Mouse (Mus musculus) midbrain, embryonic 10.5 days (tissue): ENCODE results near the gene Lrba. TPM values are rescaled to one million over a fixed set of nuclear protein-coding genes. Genes with fewer than 3 reads are reported as not detected.
A peak's percentile ranks its signal among the peaks of the same experiment; 100 is the strongest.

Experiments used
- DNase-seq: peaks from one replicate; pipeline ENCODE4 v3.0.0-alpha.2; 2017; ENCODE audit warnings: low spot score
- H3K27ac ChIP-seq: fragments of 300-500 bp; sonication (generic); replicated peaks from 2 replicates; pipeline ENCODE4 v1.5.1; 2016; ENCODE audit warnings: mild to moderate bottlenecking
- H3K27me3 ChIP-seq: fragments of 300-500 bp; sonication (generic); 2 replicates; pipeline ENCODE4 v1.6.1; 2016; ENCODE audit warnings: low read depth, mild to moderate bottlenecking; ENCODE audit not compliant: poor library complexity, severe bottlenecking
- H3K36me3 ChIP-seq: fragments of 300-500 bp; sonication (generic); 2 replicates; pipeline ENCODE4 v1.6.1; 2016; ENCODE audit warnings: mild to moderate bottlenecking, moderate library complexity
- H3K4me1 ChIP-seq: fragments of 300-500 bp; sonication (generic); 2 replicates; pipeline ENCODE4 v1.6.1; 2016
- H3K4me3 ChIP-seq: fragments of 300-500 bp; sonication (generic); 2 replicates; pipeline ENCODE4 v1.5.1; 2016; ENCODE audit warnings: mild to moderate bottlenecking, moderate library complexity
- H3K9me3 ChIP-seq: fragments of 300-500 bp; sonication (generic); replicated peaks from 2 replicates; pipeline ENCODE4 v1.6.1; 2016; ENCODE audit warnings: mild to moderate bottlenecking
- WGBS: fragments of 180-500 bp; shearing (Covaris S2); methylation state at CpG from one replicate; pipeline ENCODE4 v1.1.7; 2016; 5-methylcytosine and 5-hydroxymethylcytosine counted together
- polyA plus RNA-seq: library from polyadenylated mRNA; unstranded; fragments of >200 nt; fragmentation: Nextera tagmentation; extraction: Ambion mirVana; gene quantifications from 2 replicates; pipeline ENCODE4 v1.2.1, GENCODE M21; 2016

The Lrba gene
- polyA plus RNA-seq, 1 experiment from 2014 or later, result 3.6 TPM

DNA sequence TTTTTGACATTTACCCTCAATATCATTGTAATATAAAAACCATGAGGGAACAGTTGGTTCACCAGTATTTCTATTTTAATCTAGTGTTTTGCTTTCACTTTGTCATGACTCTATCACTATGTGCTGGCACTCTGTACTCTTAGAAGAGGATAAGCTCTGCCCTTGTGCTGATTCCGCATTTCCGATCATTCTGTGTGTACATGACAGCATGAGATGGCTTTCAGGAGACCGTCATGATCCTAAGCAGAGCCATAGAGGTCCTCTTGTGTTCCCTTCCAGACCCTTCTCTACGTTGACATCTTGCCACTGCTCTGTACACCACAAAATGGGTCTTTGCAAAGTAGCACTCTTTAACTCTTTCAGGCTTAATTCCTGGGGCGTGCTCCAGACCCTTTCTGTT is 411.0 kb downstream of the Lrba start:
- 81% methylated on average over 5 of the region's 5 CpGs for WGBS
- no peak overlapping the region for H3K4me3 ChIP-seq
- no peaks in the 10 kb centered on the region for H3K27me3 ChIP-seq
- no peak for DNase-seq
- H3K27ac ChIP-seq, result peak overlapping the region; percentile 49; the same call in 1 of the 2 replicates
- no peaks in the 10 kb centered on the region for H3K36me3 ChIP-seq
- no peaks in the 10 kb centered on the region; the same call in 1 of the 2 replicates for H3K4me1 ChIP-seq
- no peaks in the 10 kb centered on the region for H3K9me3 ChIP-seq

DNA sequence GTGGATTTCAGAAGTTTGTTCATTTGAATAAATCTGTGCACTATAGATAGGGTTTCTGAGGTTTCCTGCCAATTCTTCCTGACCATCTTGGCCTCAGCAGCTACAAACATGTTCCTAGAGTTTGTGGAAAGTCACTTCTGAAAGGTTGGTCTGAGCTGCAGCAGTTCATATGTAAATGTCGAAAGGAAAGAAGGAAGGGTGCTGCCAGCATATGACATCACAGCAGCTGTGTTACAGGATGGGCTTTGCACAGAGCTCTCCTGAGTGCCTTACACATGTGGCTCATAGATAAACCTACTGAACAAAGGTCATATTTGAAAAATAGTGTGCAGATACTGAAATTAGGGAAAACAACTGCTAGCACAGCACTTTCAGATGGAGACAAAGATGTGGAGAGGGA is 411.5 kb downstream of the Lrba start:
- 55% methylated on average over 1 of the region's 1 CpGs for WGBS
- H3K27me3 ChIP-seq, result no peaks in the 10 kb centered on the region
- H3K27ac ChIP-seq, result no peak overlapping the region
- no peak overlapping the region for H3K4me3 ChIP-seq
- H3K4me1 ChIP-seq, result no peaks in the 10 kb centered on the region; the same call in 1 of the 2 replicates
- no peak for DNase-seq
- H3K9me3 ChIP-seq, result no peaks in the 10 kb centered on the region
- no peaks in the 10 kb centered on the region for H3K36me3 ChIP-seq

DNA sequence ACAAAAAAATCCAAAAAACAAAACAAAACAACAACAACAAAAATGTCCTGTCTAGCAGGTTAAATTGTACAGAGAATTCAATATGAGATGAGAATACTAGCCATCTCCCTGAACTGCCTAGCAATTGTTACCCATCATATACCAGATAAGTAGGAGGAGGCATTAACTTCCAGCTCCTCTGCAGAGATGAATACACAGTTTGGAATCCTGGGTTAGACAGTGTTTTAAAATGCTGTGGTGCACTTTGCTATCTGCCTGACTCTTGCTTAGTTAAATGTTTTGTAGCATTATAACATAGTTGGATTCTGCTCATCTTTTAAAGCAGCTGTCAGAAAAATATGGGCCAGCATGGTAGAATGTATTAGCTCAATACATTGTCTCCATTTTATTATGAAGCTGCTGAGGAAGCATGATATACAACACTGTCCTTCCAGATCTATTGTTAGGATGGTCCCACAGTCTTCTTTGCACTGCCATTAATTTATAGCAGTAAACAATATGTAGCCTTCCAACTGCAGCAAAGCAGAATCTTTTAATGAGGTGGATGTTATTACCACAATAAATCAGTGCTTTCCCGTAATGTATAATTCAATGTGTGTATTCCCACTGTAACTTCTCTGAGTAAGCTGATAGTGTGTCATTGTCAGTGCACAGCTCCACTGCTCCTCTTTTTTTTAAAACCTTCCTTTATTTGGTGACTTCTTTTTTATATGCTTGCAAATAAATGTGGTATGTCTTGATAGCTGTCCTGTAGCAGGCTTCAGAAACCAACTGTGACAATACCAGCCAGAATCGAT is 414.3 kb downstream of the Lrba start:
- Histone ChIP-seq H3K27me3 (no peaks in the 10 kb centered on the region), H3K27ac (no peak overlapping the region), H3K36me3 (no peaks in the 10 kb centered on the region), H3K4me1 (no peaks in the 10 kb centered on the region; the same call in 1 of the 2 replicates), H3K9me3 (no peaks in the 10 kb centered on the region), H3K4me3 (no peak overlapping the region)
- WGBS, result 95% methylated on average over 2 of the region's 2 CpGs
- no peak for DNase-seq

DNA sequence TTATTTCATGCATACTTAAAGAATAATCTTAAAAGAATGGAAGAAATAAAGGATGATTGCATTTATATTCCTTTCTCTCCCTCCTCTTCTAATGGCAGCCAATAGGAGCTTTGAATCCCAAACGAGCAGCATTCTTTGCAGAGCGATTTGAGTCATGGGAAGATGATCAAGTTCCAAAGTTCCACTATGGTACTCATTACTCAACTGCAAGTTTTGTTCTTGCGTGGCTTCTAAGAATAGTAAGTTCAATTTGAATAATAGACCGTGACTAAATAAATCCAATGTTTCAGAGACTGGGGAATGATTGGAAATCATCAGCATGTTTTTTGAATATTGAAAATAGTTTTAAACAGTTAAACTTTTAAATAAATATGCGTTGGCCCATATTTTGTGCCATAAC is 416.9 kb downstream of the Lrba start:
- Histone ChIP-seq H3K36me3 (0 out of 2 replicates have a peak, but pooled peaks cover 2% of the 10 kb centered on the region), H3K4me1 (no peaks in the 10 kb centered on the region), H3K27ac (no peak overlapping the region), H3K9me3 (no peaks in the 10 kb centered on the region), H3K27me3 (no peaks in the 10 kb centered on the region), H3K4me3 (no peak overlapping the region)
- 87% methylated on average over 5 of the region's 5 CpGs for WGBS
- no peak for DNase-seq

DNA sequence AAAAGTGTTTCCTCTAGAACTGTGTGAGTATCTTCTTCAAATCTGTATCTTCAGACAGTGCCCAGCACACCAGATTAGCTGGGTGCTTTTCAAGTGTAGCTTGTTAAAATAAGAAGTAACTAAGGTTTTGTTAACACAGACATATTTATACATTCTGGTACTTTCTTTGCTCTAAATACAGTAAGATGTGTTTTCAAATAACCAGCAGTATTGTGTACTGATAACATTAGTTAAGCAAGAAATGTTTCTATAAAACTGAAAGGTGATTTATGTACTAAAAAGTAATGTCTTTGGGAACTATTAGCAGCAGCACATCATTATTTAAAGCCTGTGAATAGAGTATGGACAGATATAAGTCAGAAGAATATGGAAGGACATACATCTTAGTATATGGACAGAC is 417.3 kb downstream of the Lrba start:
- Histone ChIP-seq H3K36me3 (0 out of 2 replicates have a peak, but pooled peaks cover 2% of the 10 kb centered on the region), H3K27ac (no peak overlapping the region)
- no peak for DNase-seq

DNA sequence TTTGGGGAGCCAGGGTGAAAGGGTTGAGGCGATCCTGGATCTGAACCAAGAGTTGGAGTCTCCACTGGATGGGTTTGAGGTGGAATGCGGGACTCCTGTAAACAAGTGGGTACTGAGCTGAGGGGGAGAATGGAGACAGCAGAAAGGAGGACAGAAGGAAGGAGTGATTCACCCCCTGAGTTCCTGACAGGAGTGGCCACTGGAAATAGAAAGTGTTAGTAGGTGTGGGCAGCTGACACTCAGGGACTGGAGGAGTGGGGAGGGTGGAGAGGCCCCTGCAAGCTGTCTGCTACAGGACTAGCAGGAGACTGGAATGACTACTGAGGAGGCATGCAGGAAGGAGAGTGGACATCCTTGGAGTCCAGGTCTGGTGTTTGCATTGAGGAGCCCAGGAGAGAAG is 422.3 kb downstream of the Lrba start:
- Histone ChIP-seq H3K36me3 (0 out of 2 replicates have a peak, but pooled peaks cover 2% of the 10 kb centered on the region), H3K4me1 (no peaks in the 10 kb centered on the region), H3K27ac (no peak overlapping the region), H3K27me3 (no peaks in the 10 kb centered on the region), H3K4me3 (no peak overlapping the region), H3K9me3 (no peaks in the 10 kb centered on the region)
- DNase-seq, result no peak
- WGBS, result 75% methylated on average over 2 of the region's 2 CpGs

More for the DNA sequence above, 417.3 kb downstream of the Lrba start:
- Histone ChIP-seq H3K27me3 (no peaks in the 10 kb centered on the region), H3K4me3 (no peak overlapping the region), H3K4me1 (no peaks in the 10 kb centered on the region), H3K9me3 (no peaks in the 10 kb centered on the region)

DNA sequence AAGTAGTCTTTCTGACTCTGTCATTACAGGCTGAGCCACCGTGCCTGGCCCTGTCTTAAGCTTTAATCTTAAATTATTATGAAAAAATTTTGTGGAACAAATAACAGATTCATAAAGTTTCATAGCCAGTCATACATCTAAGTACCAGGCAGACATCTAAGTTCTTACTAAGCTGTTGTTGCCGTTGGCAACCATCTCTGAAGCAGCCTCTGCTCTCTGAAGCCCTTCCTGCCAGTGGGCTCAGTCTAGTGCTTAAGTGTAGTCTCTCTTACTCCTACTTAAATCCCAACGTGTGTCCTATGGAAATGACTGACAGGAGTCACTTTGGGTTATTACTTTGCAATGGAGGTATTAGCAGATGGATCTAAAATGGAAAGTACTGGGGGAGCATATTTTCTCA is 426.5 kb downstream of the Lrba start:
- Histone ChIP-seq H3K4me1 (0 out of 2 replicates have a peak, but pooled peaks cover 2% of the 10 kb centered on the region), H3K27me3 (no peaks in the 10 kb centered on the region), H3K36me3 (no peaks in the 10 kb centered on the region), H3K4me3 (no peak overlapping the region), H3K27ac (no peak overlapping the region), H3K9me3 (no peaks in the 10 kb centered on the region)
- 65% methylated on average over 3 of the region's 3 CpGs for WGBS
- no peak for DNase-seq

DNA sequence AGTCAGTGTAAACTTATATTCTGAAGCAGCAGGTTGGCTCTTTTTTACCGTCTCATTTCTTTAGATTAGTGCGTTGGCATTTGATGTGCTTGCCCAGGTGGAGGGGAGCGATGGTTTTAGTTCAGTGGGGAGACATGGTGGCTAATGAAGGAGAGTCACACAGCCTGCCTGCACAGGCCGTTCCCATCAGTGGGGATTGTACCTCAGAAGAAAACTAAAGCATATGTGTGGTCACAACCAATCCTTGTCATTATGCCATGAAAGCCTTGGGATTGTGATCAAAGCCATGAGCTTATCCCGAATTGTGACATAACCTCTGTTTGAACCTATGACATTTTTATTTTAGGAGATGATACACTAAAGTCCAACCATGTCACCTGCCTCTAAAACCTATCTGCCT is 434.8 kb downstream of the Lrba start:
- Histone ChIP-seq H3K9me3 (no peaks in the 10 kb centered on the region), H3K4me1 (peaks cover 10% of the 10 kb centered on the region; the same call in 1 of the 2 replicates), H3K36me3 (no peaks in the 10 kb centered on the region), H3K27ac (no peak overlapping the region), H3K4me3 (no peak overlapping the region), H3K27me3 (no peaks in the 10 kb centered on the region)
- no peak for DNase-seq
- 79% methylated on average over 5 of the region's 5 CpGs for WGBS

DNA sequence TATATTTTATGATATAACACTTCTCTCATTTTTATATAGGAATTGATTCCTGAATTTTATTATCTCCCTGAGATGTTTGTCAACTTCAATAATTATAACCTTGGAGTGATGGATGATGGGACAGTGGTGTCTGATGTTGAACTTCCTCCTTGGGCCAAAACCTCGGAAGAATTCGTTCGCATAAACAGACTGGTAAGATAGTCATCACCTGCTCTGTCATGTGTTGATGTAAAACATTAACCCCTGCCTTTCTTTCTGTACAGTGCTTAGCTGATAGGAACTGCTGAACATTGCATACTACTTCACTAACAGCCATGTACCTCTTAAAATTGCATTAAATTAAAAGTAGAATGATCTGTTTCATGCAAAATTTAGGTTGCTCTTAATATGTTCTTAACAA is 439.9 kb downstream of the Lrba start:
- WGBS, result 86% methylated on average over 3 of the region's 3 CpGs
- H3K27ac ChIP-seq, result no peak overlapping the region
- DNase-seq, result no peak
- H3K27me3 ChIP-seq, result no peaks in the 10 kb centered on the region
- H3K4me3 ChIP-seq, result no peak overlapping the region
- no peaks in the 10 kb centered on the region for H3K9me3 ChIP-seq
- no peaks in the 10 kb centered on the region for H3K36me3 ChIP-seq
- peaks cover 8% of the 10 kb centered on the region; the same call in 1 of the 2 replicates for H3K4me1 ChIP-seq

DNA sequence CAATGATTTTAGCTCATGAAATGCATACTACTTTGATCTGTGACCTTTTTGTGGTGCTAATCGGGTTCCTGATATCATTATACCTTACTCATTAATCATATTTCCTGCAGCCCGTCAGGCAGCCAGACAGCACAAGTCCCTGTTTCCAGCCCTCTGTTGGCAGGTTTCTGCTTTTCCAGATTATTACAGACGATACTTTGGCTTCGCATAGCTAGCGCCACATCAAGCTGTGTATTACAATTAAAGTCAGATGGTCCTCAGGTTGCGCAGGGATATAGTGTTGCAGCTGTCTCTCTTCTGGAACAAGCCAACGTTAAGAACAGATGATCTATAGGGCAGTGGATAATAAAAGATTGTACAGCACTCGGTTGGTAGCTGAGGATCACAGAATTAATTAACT is 443.7 kb downstream of the Lrba start:
- no peaks in the 10 kb centered on the region for H3K4me1 ChIP-seq
- H3K36me3 ChIP-seq, result no peaks in the 10 kb centered on the region
- no peaks in the 10 kb centered on the region for H3K27me3 ChIP-seq
- WGBS, result 83% methylated on average over 8 of the region's 8 CpGs
- H3K27ac ChIP-seq, result no peak overlapping the region
- no peaks in the 10 kb centered on the region for H3K9me3 ChIP-seq
- no peak for DNase-seq
- H3K4me3 ChIP-seq, result no peak overlapping the region

DNA sequence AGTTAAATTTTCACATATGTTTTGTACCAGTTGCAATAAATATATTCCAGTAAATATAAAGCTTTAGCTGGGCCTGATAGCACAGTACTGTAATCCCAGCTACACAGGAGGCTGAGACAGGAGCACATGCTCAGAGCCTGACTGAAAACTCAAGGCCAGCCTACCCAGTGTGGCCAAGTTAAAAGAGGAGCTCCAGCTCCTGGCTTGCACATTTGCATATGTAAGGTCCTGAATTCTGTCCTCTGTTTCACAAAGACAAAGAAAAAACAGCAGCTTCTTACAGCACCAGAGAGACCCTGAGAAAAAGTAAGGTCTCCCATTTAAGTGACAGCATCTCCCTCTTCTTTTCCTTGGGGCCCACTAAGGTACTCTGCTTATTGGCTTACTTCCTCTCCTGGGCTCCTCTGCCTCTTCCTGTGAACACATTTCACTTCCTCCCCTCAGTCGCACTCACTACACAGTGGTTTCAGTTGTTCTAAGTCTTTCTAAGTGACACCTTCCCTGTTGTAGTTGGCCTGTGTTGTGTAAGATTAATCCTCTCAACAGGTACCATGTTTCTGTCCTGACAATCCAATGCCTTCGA is 453.2 kb downstream of the Lrba start:
- Histone ChIP-seq H3K27me3 (no peaks in the 10 kb centered on the region), H3K27ac (no peak overlapping the region), H3K4me3 (no peak overlapping the region), H3K4me1 (0 out of 2 replicates have a peak, but pooled peaks cover 3% of the 10 kb centered on the region), H3K9me3 (no peaks in the 10 kb centered on the region), H3K36me3 (no peaks in the 10 kb centered on the region)
- 56% methylated on average over 2 of the region's 2 CpGs for WGBS
- no peak for DNase-seq

DNA sequence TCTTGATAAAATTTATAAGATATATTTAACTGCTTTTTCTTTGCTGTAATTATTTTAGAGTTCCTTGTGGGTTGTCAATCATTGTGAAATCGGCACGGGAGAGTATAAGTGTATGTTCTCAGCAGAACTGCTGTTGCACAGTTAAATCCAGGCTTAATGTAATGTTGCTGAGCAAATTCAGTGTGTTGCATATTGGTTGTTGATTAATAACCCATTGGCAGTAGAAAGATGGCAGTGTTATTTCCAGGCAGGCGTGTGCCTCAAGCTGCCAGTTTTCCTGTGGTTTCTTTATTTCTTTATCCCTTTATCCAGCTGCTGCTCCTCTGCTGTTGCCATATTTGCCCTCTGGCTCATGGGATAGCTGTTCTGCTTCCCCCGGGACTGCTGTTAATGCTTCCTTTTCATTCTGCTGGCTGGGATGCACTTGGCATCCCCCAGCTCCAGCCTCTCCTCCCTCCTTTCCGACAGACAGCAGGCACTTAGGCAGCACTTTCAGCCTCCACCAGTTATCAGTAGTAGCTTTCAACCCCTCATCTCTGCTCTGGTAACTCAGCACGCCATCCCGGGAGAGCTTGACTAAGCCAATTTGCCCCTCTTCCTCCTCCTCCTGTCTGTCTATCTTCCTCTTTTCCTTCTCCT is 463.2 kb downstream of the Lrba start:
- Histone ChIP-seq H3K27me3 (peaks cover 18% of the 10 kb centered on the region), H3K27ac (peak overlapping the region; percentile 67), H3K4me3 (no peak overlapping the region), H3K9me3 (no peaks in the 10 kb centered on the region), H3K4me1 (peaks cover 27% of the 10 kb centered on the region), H3K36me3 (no peaks in the 10 kb centered on the region)
- 31% methylated on average over 7 of the region's 7 CpGs for WGBS
- peak; percentile 61 for DNase-seq

DNA sequence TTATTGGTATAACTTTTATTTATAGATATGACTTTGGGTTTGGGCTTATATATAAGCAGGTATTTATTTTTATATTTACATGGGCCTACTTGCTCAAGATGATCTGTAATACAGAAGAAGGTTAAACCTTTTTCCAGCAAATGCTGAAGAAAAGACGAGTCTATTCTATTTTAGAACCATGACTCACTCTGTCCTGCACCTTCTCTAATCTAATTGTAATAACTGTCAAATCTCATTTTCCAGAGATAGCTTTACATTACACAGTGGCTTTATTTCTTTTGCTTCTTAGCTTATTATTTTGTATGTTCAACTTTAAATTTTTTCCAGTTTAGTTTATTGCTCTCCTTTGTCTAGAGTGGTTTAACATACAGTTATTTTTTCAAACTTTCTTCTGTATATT is 464.0 kb downstream of the Lrba start:
- DNase-seq, result no peak
- no peaks in the 10 kb centered on the region for H3K9me3 ChIP-seq
- H3K4me3 ChIP-seq, result no peak overlapping the region
- no peak overlapping the region for H3K27ac ChIP-seq
- H3K36me3 ChIP-seq, result no peaks in the 10 kb centered on the region
- H3K27me3 ChIP-seq, result peaks cover 26% of the 10 kb centered on the region
- 46% methylated on average over 1 of the region's 1 CpGs for WGBS
- H3K4me1 ChIP-seq, result peaks cover 27% of the 10 kb centered on the region
